Mouse (Mus musculus): ENCODE results near the gene Ifitm3. TPM values are rescaled to one million over a fixed set of nuclear protein-coding genes. Genes with fewer than 3 reads are reported as not detected.

The Ifitm3 gene
- polyA plus RNA-seq, 1 experiment from 2014 or later, result 14.0 TPM

- Histone ChIP-seq H3K27me3 (ENCODE audit: control insufficient read depth, insufficient read depth, low read length) (no peaks in the 10 kb centered on the region; the same call in 1 of the 2 replicates), H3K9ac (ENCODE audit: low read length) (no peak overlapping the region), H3K36me3 (ENCODE audit: control insufficient read depth, insufficient read depth, low read length) (no peaks in the 10 kb centered on the region), H3K9me3 (ENCODE audit: control insufficient read depth, low read length) (no peaks in the 10 kb centered on the region), H3K4me3 (ENCODE audit: low read depth, low read length) (no peak overlapping the region), H3K4me1 (ENCODE audit: control insufficient read depth, insufficient read depth, low read length) (peaks cover 3% of the 10 kb centered on the region; the same call in 1 of the 2 replicates), H3K27ac (ENCODE audit: low read depth, low read length) (no peak overlapping the region), H3K4me2 (no peak overlapping the region)
- 89% methylated on average over 5 of the region's 5 CpGs for WGBS
- no peak for ATAC-seq (ENCODE audit: low FRiP score)
- DNase-seq (ENCODE audit: low spot score, missing footprints), result no peak
Measured at GRCm38 (mm10) chr7:141006914-141007313, 3.7 kb downstream of the Ifitm3 start.

DNA sequence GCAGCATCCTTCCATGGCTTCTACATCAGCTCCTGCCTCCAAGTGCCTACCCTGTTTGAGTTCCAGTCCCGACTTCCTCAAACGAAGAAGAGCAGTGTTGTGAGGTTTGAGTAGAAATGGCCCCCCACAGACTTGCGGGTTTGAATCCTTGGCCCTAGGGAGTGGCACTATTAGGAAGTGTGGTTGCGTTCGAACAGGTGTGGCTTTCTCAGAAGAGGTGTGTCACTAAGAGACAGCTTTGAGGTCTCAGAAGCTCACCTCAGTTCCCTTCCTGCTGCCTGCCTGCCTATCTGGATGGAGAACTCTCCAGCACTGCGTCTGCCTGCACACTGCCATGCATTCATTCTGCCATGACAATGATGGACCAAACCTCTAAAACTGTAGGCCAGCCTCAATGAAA lies 4.1 kb downstream of the Ifitm3 start:
- no peaks in the 10 kb centered on the region; the same call in 1 of the 2 replicates for H3K27me3 ChIP-seq (ENCODE audit: control insufficient read depth, insufficient read depth, low read length)
- H3K9me3 ChIP-seq (ENCODE audit: control insufficient read depth, low read length), result no peaks in the 10 kb centered on the region
- no peak overlapping the region for H3K4me3 ChIP-seq (ENCODE audit: low read depth, low read length)
- H3K9ac ChIP-seq (ENCODE audit: low read length), result no peak overlapping the region
- no peak overlapping the region for H3K27ac ChIP-seq (ENCODE audit: low read depth, low read length)
- no peak for ATAC-seq (ENCODE audit: low FRiP score)
- H3K36me3 ChIP-seq (ENCODE audit: control insufficient read depth, insufficient read depth, low read length), result no peaks in the 10 kb centered on the region
- 94% methylated on average over 6 of the region's 6 CpGs for WGBS
- no peak overlapping the region for H3K4me2 ChIP-seq
- DNase-seq (ENCODE audit: low spot score, missing footprints), result no peak
- peaks cover 3% of the 10 kb centered on the region; the same call in 1 of the 2 replicates for H3K4me1 ChIP-seq (ENCODE audit: control insufficient read depth, insufficient read depth, low read length)

GRCm38 (mm10) chr7:141003248-141004010 lies 7.1 kb downstream of the Ifitm3 start:
- no peak for ATAC-seq (ENCODE audit: low FRiP score)
- WGBS, result 83% methylated on average over 5 of the region's 5 CpGs

GRCm38 (mm10) chr7:141000881-141001708 lies 9.5 kb downstream of the Ifitm3 start:
- ATAC-seq (ENCODE audit: low FRiP score) (no peak), DNase-seq (ENCODE audit: low spot score, missing footprints) (no peak)
- H3K4me3 ChIP-seq (ENCODE audit: low read depth, low read length), result no peak overlapping the region
- no peak overlapping the region for H3K27ac ChIP-seq (ENCODE audit: low read depth, low read length)
- H3K36me3 ChIP-seq (ENCODE audit: control insufficient read depth, insufficient read depth, low read length), result no peaks in the 10 kb centered on the region
- no peak overlapping the region for H3K9ac ChIP-seq (ENCODE audit: low read length)
- H3K9me3 ChIP-seq (ENCODE audit: control insufficient read depth, low read length), result no peaks in the 10 kb centered on the region
- H3K27me3 ChIP-seq (ENCODE audit: control insufficient read depth, insufficient read depth, low read length), result no peaks in the 10 kb centered on the region
- 77% methylated on average over 15 of the region's 15 CpGs for WGBS
- no peak overlapping the region for H3K4me2 ChIP-seq
- H3K4me1 ChIP-seq (ENCODE audit: control insufficient read depth, insufficient read depth, low read length), result no peaks in the 10 kb centered on the region

More at GRCm38 (mm10) chr7:141003248-141004010, 7.1 kb downstream of the Ifitm3 start:
- no peaks in the 10 kb centered on the region; the same call in 1 of the 2 replicates for H3K27me3 ChIP-seq (ENCODE audit: control insufficient read depth, insufficient read depth, low read length)
- H3K4me3 ChIP-seq (ENCODE audit: low read depth, low read length), result no peak overlapping the region
- no peak for DNase-seq (ENCODE audit: low spot score, missing footprints)
- no peak overlapping the region for H3K4me2 ChIP-seq
- no peak overlapping the region for H3K9ac ChIP-seq (ENCODE audit: low read length)
- no peaks in the 10 kb centered on the region for H3K9me3 ChIP-seq (ENCODE audit: control insufficient read depth, low read length)
- no peaks in the 10 kb centered on the region for H3K36me3 ChIP-seq (ENCODE audit: control insufficient read depth, insufficient read depth, low read length)
- H3K27ac ChIP-seq (ENCODE audit: low read depth, low read length), result no peak overlapping the region
- peaks cover 3% of the 10 kb centered on the region; the same call in 1 of the 2 replicates for H3K4me1 ChIP-seq (ENCODE audit: control insufficient read depth, insufficient read depth, low read length)

DNA sequence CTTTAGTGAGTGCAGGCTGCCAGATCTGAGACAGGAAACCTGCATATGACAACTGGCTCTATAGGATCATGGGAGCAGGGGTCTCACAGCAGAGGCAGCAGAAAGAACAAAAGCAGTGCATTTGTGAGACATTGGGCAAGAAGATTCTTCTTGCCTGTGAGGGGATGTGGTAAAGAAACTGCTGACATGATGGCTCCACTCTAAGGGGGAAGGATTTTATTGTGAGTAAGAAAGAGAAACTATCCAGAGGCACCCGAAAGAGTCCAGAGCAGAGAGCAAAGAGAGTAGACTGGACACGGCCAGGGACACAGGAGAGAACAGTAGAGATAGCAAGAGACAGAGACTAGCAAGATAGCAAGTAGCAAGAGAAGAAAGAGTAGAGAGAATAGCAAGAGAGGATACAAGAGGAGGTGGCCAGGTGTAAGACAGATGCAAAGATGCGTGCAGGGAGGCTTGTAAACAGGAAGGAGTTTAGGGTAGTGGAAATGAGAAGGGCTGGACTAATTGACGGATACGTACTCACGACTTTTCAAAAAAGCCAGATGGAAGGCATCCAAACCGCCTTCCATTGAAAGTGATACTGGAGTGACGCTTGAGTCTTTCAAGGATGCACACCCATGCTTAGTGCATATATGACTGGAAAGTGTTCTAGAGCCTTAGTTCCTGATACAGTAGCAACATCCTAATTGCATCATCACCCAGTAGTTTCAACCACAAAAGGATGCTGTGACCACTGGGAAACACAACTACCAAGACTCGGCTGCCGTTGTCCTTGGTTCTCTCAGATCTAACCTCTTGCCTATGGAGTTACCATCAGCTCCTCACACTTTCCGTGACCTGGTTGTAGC lies 11.5 kb downstream of the Ifitm3 start:
- H3K9ac ChIP-seq (ENCODE audit: low read length), result no peak overlapping the region
- no peak overlapping the region for H3K4me2 ChIP-seq
- no peaks in the 10 kb centered on the region for H3K9me3 ChIP-seq (ENCODE audit: control insufficient read depth, low read length)
- 91% methylated on average over 11 of the region's 11 CpGs for WGBS
- no peaks in the 10 kb centered on the region for H3K27me3 ChIP-seq (ENCODE audit: control insufficient read depth, insufficient read depth, low read length)
- H3K27ac ChIP-seq (ENCODE audit: low read depth, low read length), result no peak overlapping the region
- ATAC-seq (ENCODE audit: low FRiP score) (no peak), DNase-seq (ENCODE audit: low spot score, missing footprints) (no peak)
- no peaks in the 10 kb centered on the region for H3K36me3 ChIP-seq (ENCODE audit: control insufficient read depth, insufficient read depth, low read length)
- H3K4me3 ChIP-seq (ENCODE audit: low read depth, low read length), result no peak overlapping the region
- no peaks in the 10 kb centered on the region for H3K4me1 ChIP-seq (ENCODE audit: control insufficient read depth, insufficient read depth, low read length)

- Histone ChIP-seq H3K9me3 (ENCODE audit: control insufficient read depth, low read length) (no peaks in the 10 kb centered on the region), H3K36me3 (ENCODE audit: control insufficient read depth, insufficient read depth, low read length) (no peaks in the 10 kb centered on the region), H3K4me1 (ENCODE audit: control insufficient read depth, insufficient read depth, low read length) (no peaks in the 10 kb centered on the region), H3K4me3 (ENCODE audit: low read depth, low read length) (no peak overlapping the region), H3K27ac (ENCODE audit: low read depth, low read length) (no peak overlapping the region), H3K9ac (ENCODE audit: low read length) (no peak overlapping the region), H3K4me2 (no peak overlapping the region), H3K27me3 (ENCODE audit: control insufficient read depth, insufficient read depth, low read length) (no peaks in the 10 kb centered on the region)
- WGBS, result 67% methylated on average over 1 of the region's 1 CpGs
- ATAC-seq (ENCODE audit: low FRiP score), result no peak
- DNase-seq (ENCODE audit: low spot score, missing footprints), result no peak
Measured at GRCm38 (mm10) chr7:140997817-140998216, 12.8 kb downstream of the Ifitm3 start.

GRCm38 (mm10) chr7:140991117-140991689 lies 19.4 kb downstream of the Ifitm3 start:
- H3K9me3 ChIP-seq (ENCODE audit: control insufficient read depth, low read length), result no peaks in the 10 kb centered on the region
- no peaks in the 10 kb centered on the region for H3K4me1 ChIP-seq (ENCODE audit: control insufficient read depth, insufficient read depth, low read length)
- WGBS, result 92% methylated on average over 14 of the region's 14 CpGs
- no peak for ATAC-seq (ENCODE audit: low FRiP score)
- H3K27me3 ChIP-seq (ENCODE audit: control insufficient read depth, insufficient read depth, low read length), result no peaks in the 10 kb centered on the region
- H3K36me3 ChIP-seq (ENCODE audit: control insufficient read depth, insufficient read depth, low read length), result no peaks in the 10 kb centered on the region
- no peak overlapping the region for H3K9ac ChIP-seq (ENCODE audit: low read length)
- H3K4me2 ChIP-seq, result no peak overlapping the region
- no peak overlapping the region for H3K4me3 ChIP-seq (ENCODE audit: low read depth, low read length)
- DNase-seq (ENCODE audit: low spot score, missing footprints), result no peak
- no peak overlapping the region for H3K27ac ChIP-seq (ENCODE audit: low read depth, low read length)

DNA sequence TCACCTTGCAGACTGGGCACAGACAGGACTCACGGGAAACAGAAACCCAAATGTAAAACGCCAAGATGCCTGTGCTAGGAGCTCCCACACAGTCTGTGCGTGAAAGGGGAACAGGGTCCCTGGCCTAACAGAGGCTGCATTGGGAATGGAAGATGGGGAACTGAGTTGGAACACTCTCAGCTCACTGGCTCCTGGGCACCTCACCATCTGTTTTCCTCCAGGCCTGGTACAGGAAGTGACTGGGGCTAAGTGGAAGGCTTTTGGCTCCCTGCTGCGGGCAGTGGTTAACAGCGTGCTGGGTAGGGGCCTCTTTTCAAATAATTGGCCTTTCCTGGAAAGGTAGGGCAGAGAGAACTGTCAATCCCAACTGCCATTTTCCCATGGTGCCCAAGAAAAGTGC lies 19.9 kb downstream of the Ifitm3 start:
- WGBS, result 76% methylated on average over 5 of the region's 5 CpGs
- Histone ChIP-seq H3K36me3 (ENCODE audit: control insufficient read depth, insufficient read depth, low read length) (no peaks in the 10 kb centered on the region), H3K9me3 (ENCODE audit: control insufficient read depth, low read length) (no peaks in the 10 kb centered on the region), H3K9ac (ENCODE audit: low read length) (no peak overlapping the region), H3K4me1 (ENCODE audit: control insufficient read depth, insufficient read depth, low read length) (no peaks in the 10 kb centered on the region), H3K27me3 (ENCODE audit: control insufficient read depth, insufficient read depth, low read length) (no peaks in the 10 kb centered on the region), H3K4me3 (ENCODE audit: low read depth, low read length) (no peak overlapping the region), H3K27ac (ENCODE audit: low read depth, low read length) (no peak overlapping the region), H3K4me2 (no peak overlapping the region)
- no peak for ATAC-seq (ENCODE audit: low FRiP score)
- DNase-seq (ENCODE audit: low spot score, missing footprints), result no peak

All from midbrain, embryonic 11.5 days (tissue).